Mouse (Mus musculus): ENCODE results near the gene Pnp2. TPM values are rescaled to one million over a fixed set of nuclear protein-coding genes. Genes with fewer than 3 reads are reported as not detected.
"Not testable (repeated sequence)": the region's sequence is repeated elsewhere in the genome, so short reads cannot be mapped to it uniquely, and the experiment has no call there.

Pnp2 gene
- polyA plus RNA-seq, 1 experiment = not detected

GRCm38 (mm10) chr14:50973700-50974099 lies 17.9 kb downstream of the Pnp2 start:
- Histone ChIP-seq H3K27me3 (ENCODE audit: control insufficient read depth) (no peaks in the 10 kb centered on the region), H3K9me3 (ENCODE audit: control insufficient read depth, low read length) (no peaks in the 10 kb centered on the region), H3K4me1 (ENCODE audit: control insufficient read depth) (no peaks in the 10 kb centered on the region), H3K36me3 (ENCODE audit: control insufficient read depth) (no peaks in the 10 kb centered on the region), H3K4me3 (replicated peaks) (no peak overlapping the region)
- TF ChIP-seq GATA1 (IDR thresholded peaks at IDR 0.05; ENCODE audit: low read length) (no peak), TAL1 (IDR thresholded peaks at IDR 0.05; ENCODE audit: low read length) (no peak)

- Histone ChIP-seq H3K36me3 (ENCODE audit: control insufficient read depth) (no peaks in the 10 kb centered on the region), H3K4me1 (ENCODE audit: control insufficient read depth) (no peaks in the 10 kb centered on the region), H3K4me3 (replicated peaks) (no peak overlapping the region), H3K27me3 (ENCODE audit: control insufficient read depth) (no peaks in the 10 kb centered on the region), H3K9me3 (ENCODE audit: control insufficient read depth, low read length) (peaks cover 3% of the 10 kb centered on the region)
- TF ChIP-seq TAL1 (IDR thresholded peaks at IDR 0.05; ENCODE audit: low read length) (no peak), GATA1 (IDR thresholded peaks at IDR 0.05; ENCODE audit: low read length) (no peak)
Measured at GRCm38 (mm10) chr14:50975001-50975400, 19.2 kb downstream of the Pnp2 start.

GRCm38 (mm10) chr14:50976674-50977073 lies 20.9 kb downstream of the Pnp2 start:
- TF ChIP-seq GATA1 (IDR thresholded peaks at IDR 0.05; ENCODE audit: low read length) (no peak), TAL1 (IDR thresholded peaks at IDR 0.05; ENCODE audit: low read length) (no peak)
- Histone ChIP-seq H3K27me3 (ENCODE audit: control insufficient read depth) (no peaks in the 10 kb centered on the region), H3K36me3 (ENCODE audit: control insufficient read depth) (no peaks in the 10 kb centered on the region), H3K4me3 (replicated peaks) (no peak overlapping the region), H3K4me1 (ENCODE audit: control insufficient read depth) (no peaks in the 10 kb centered on the region), H3K9me3 (ENCODE audit: control insufficient read depth, low read length) (peaks cover 3% of the 10 kb centered on the region)

DNA sequence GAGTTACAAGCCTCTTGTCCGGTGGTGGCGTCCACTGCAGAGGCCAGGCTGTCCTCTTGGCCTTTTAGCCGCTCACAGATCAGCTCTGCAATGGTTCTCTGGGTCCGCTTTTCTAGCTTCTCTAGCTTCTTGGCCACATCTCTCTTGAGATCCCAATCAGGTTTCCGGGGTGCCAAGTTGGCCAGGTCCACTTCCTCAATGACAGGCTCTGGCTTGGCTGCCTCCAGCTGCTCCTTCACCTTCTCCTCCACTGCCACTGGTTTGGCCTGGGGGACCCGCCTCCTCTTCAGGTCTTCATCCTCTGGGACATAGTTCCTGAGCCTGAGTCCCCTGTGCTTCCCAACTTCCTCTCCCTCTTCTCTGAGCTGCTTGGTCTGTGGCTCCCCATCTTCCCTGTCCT lies 22.7 kb downstream of the Pnp2 start:
- not testable (repeated sequence) for H3K9me3 ChIP-seq (ENCODE audit: control insufficient read depth, low read length); H3K27me3 ChIP-seq (ENCODE audit: control insufficient read depth); H3K4me3 ChIP-seq (replicated peaks); H3K4me1 ChIP-seq (ENCODE audit: control insufficient read depth); H3K36me3 ChIP-seq (ENCODE audit: control insufficient read depth)

DNA sequence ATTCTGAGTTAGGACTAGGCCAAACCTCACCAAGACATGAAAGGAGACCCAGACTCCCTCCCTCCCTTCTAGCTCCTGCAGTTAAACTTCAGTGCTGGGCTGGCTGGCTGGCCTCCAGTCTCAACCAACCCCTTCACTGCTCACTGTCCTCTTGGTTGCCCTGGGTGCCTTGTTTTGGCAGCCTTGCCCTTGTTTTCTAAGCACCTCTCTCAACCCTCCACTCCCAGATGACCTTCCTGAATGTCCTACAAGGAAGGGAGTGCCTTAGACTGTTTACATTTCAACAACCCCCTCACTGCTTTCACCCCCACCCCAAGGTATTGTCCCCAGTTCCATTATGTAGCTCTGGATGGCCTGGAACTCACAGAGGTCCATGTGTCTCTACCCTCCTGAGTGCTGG lies 23.8 kb downstream of the Pnp2 start:
- Histone ChIP-seq H3K4me3 (replicated peaks) (no peak overlapping the region), H3K9me3 (ENCODE audit: control insufficient read depth, low read length) (peaks cover 3% of the 10 kb centered on the region), H3K4me1 (ENCODE audit: control insufficient read depth) (no peaks in the 10 kb centered on the region), H3K36me3 (ENCODE audit: control insufficient read depth) (no peaks in the 10 kb centered on the region), H3K27me3 (ENCODE audit: control insufficient read depth) (no peaks in the 10 kb centered on the region)
- TF ChIP-seq GATA1 (IDR thresholded peaks at IDR 0.05; ENCODE audit: low read length) (no peak), TAL1 (IDR thresholded peaks at IDR 0.05; ENCODE audit: low read length) (no peak)

DNA sequence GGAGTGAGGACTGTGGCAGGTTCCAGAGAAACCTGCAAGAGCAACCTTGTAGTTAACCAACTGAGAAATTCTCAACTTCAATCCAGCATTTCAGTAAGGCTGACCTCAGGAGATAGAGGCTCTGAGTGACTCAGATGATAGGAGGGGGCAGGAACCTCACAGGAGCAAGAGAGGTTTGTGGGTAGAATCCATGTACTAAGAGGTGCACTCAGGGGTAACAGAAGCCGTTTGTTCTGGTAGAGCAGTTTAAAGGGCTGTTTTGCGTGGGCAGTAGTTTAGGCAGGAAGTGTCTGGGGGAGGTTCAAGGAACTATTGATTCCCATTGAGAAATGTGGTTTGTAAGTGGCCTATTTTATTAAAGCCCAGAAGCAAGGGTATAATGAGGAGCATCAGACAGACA lies 25.4 kb downstream of the Pnp2 start:
- H3K27me3 ChIP-seq (ENCODE audit: control insufficient read depth) = no peaks in the 10 kb centered on the region
- TF ChIP-seq TAL1 (IDR thresholded peaks at IDR 0.05; ENCODE audit: low read length) = no peak
- TF ChIP-seq GATA1 (IDR thresholded peaks at IDR 0.05; ENCODE audit: low read length) = no peak
- H3K9me3 ChIP-seq (ENCODE audit: control insufficient read depth, low read length) = peaks cover 3% of the 10 kb centered on the region
- H3K4me3 ChIP-seq (replicated peaks) = no peak overlapping the region
- H3K36me3 ChIP-seq (ENCODE audit: control insufficient read depth) = no peaks in the 10 kb centered on the region
- H3K4me1 ChIP-seq (ENCODE audit: control insufficient read depth) = no peaks in the 10 kb centered on the region

GRCm38 (mm10) chr14:50981837-50982236 lies 26.0 kb downstream of the Pnp2 start:
- no peaks in the 10 kb centered on the region for H3K4me1 ChIP-seq (ENCODE audit: control insufficient read depth)
- H3K36me3 ChIP-seq (ENCODE audit: control insufficient read depth) = no peaks in the 10 kb centered on the region
- TF ChIP-seq GATA1 (IDR thresholded peaks at IDR 0.05; ENCODE audit: low read length) (no peak), TAL1 (IDR thresholded peaks at IDR 0.05; ENCODE audit: low read length) (no peak)
- H3K4me3 ChIP-seq (replicated peaks) = no peak overlapping the region
- H3K9me3 ChIP-seq (ENCODE audit: control insufficient read depth, low read length) = peaks cover 3% of the 10 kb centered on the region
- no peaks in the 10 kb centered on the region for H3K27me3 ChIP-seq (ENCODE audit: control insufficient read depth)

GRCm38 (mm10) chr14:50987668-50988067 lies 31.9 kb downstream of the Pnp2 start:
- Histone ChIP-seq H3K36me3 (ENCODE audit: control insufficient read depth) (no peaks in the 10 kb centered on the region), H3K4me3 (replicated peaks) (no peak overlapping the region), H3K4me1 (ENCODE audit: control insufficient read depth) (no peaks in the 10 kb centered on the region), H3K9me3 (ENCODE audit: control insufficient read depth, low read length) (no peaks in the 10 kb centered on the region), H3K27me3 (ENCODE audit: control insufficient read depth) (no peaks in the 10 kb centered on the region)
- TF ChIP-seq TAL1 (IDR thresholded peaks at IDR 0.05; ENCODE audit: low read length) = no peak
- no peak for TF ChIP-seq GATA1 (IDR thresholded peaks at IDR 0.05; ENCODE audit: low read length)

DNA sequence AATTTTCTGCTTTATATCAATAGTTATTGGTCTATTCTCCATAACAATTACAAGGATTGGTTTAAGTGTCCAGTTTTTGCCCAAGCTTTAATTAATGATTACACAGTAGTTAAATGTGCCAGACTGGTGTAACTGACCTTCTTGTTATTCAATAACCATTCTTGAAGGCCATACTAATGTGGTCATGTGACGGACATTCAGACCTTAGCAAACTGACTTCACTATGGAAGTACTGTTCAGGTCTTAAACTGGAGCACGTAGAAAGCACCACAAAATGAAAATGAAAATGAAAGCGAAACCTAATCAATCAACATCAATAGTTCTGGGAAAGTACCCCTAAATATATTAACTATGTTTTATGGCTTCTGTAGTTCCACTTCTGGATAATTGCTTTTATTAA lies 35.2 kb downstream of the Pnp2 start:
- H3K9me3 ChIP-seq (ENCODE audit: control insufficient read depth, low read length) = no peaks in the 10 kb centered on the region
- H3K4me1 ChIP-seq (ENCODE audit: control insufficient read depth) = no peaks in the 10 kb centered on the region
- no peaks in the 10 kb centered on the region for H3K36me3 ChIP-seq (ENCODE audit: control insufficient read depth)
- no peak overlapping the region for H3K4me3 ChIP-seq (replicated peaks)
- no peak for TF ChIP-seq TAL1 (IDR thresholded peaks at IDR 0.05; ENCODE audit: low read length)
- TF ChIP-seq GATA1 (IDR thresholded peaks at IDR 0.05; ENCODE audit: low read length) = no peak
- no peaks in the 10 kb centered on the region for H3K27me3 ChIP-seq (ENCODE audit: control insufficient read depth)

DNA sequence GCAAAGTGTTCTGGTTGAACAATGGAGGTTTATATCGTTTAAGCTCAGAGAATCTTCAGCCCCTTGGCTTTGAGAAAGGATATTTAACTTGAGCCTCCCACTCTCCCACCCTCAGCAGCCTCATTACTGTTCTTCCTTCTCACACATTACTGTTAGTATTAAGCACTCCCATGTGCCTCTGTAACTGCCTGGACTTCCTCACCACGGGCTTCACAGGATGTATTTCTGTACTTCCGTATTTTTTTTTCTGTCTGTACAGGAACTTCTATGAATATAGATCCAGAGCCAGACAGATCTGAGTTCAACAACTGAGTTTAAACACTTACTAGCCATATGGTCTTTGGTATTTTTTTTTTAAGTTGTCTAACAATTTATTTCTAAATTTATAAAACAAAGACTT lies 41.3 kb downstream of the Pnp2 start:
- Histone ChIP-seq H3K4me1 (ENCODE audit: control insufficient read depth) (no peaks in the 10 kb centered on the region), H3K27me3 (ENCODE audit: control insufficient read depth) (no peaks in the 10 kb centered on the region), H3K9me3 (ENCODE audit: control insufficient read depth, low read length) (no peaks in the 10 kb centered on the region), H3K36me3 (ENCODE audit: control insufficient read depth) (no peaks in the 10 kb centered on the region), H3K4me3 (replicated peaks) (no peak overlapping the region)
- TF ChIP-seq GATA1 (IDR thresholded peaks at IDR 0.05; ENCODE audit: low read length) (no peak), TAL1 (IDR thresholded peaks at IDR 0.05; ENCODE audit: low read length) (no peak)
